Mouse (Mus musculus) limb, embryonic 14.5 days (tissue): ENCODE results near the gene Lrmda. TPM values are rescaled to one million over a fixed set of nuclear protein-coding genes. Genes with fewer than 3 reads are reported as not detected.

Source experiments
- ATAC-seq: fragments of 200-750 bp; cut with Nextera tagmentation; 2 replicates; pipeline ENCODE4 v1.8.0; 2017; ENCODE audit warnings: low read depth, moderate number of reproducible peaks, moderate TSS enrichment; ENCODE audit not compliant: low FRiP score
- DNase-seq: peaks from one replicate; pipeline ENCODE4 v3.0.0-alpha.2; 2015; ENCODE audit warnings: low spot score
- H3K27ac ChIP-seq: fragments of 300-500 bp; sonication (generic); replicated peaks from 2 replicates; pipeline ENCODE4 v1.5.1; 2014; ENCODE audit warnings: low read depth, mild to moderate bottlenecking, low read length, moderate library complexity, mixed read lengths
- H3K27me3 ChIP-seq: fragments of 300-500 bp; sonication (generic); 2 replicates; pipeline ENCODE4 v1.6.1; 2014; ENCODE audit warnings: low read length, mixed read lengths; ENCODE audit not compliant: control insufficient read depth, insufficient read depth
- H3K36me3 ChIP-seq: fragments of 300-500 bp; sonication (generic); 2 replicates; pipeline ENCODE4 v1.6.1; 2014; ENCODE audit warnings: mild to moderate bottlenecking, low read length, moderate library complexity, mixed read lengths; ENCODE audit not compliant: control insufficient read depth, insufficient read depth
- H3K4me1 ChIP-seq: fragments of 300-500 bp; sonication (generic); 2 replicates; pipeline ENCODE4 v1.6.1; 2014; ENCODE audit warnings: antibody characterized with exemption, low read length, mixed read lengths; ENCODE audit not compliant: control insufficient read depth, insufficient read depth
- H3K4me2 ChIP-seq: fragments of 300-500 bp; sonication (generic); replicated peaks from 2 replicates; pipeline ENCODE4 v1.6.1; 2014; ENCODE audit warnings: low read depth, mild to moderate bottlenecking, low read length, moderate library complexity; ENCODE audit not compliant: severe bottlenecking
- H3K4me3 ChIP-seq: fragments of 300-500 bp; sonication (generic); replicated peaks from 2 replicates; pipeline ENCODE4 v1.5.1; 2014; ENCODE audit warnings: low read length
- H3K9ac ChIP-seq: fragments of 300-500 bp; sonication (generic); 2 replicates; pipeline ENCODE4 v1.6.1; 2014; ENCODE audit warnings: mild to moderate bottlenecking, low read depth, low read length, moderate library complexity; ENCODE audit not compliant: severe bottlenecking
- H3K9me3 ChIP-seq: fragments of 300-500 bp; sonication (generic); 2 replicates; pipeline ENCODE4 v1.6.1; 2016; ENCODE audit warnings: low read length; ENCODE audit not compliant: control insufficient read depth
- POLR2A ChIP-seq: fragments of 200-500 bp; IDR thresholded peaks from 2 replicates; pipeline ENCODE4 v1.8.0; 2012; ENCODE audit warnings: inconsistent platforms, mild to moderate bottlenecking, moderate library complexity, borderline replicate concordance; ENCODE audit not compliant: insufficient read depth, insufficient read length; ENCODE audit errors: extremely low read depth
- WGBS: fragments of 180-500 bp; shearing (Covaris S2); extraction: QIAGEN DNeasy Blood & Tissue Kit; methylation state at CpG from one replicate; pipeline ENCODE4 v1.1.7; 2014; 5-methylcytosine and 5-hydroxymethylcytosine counted together
- polyA plus RNA-seq, 2 experiments: library from polyadenylated mRNA; depleted of rRNA in 1 of 2; stranded (reverse) in 1 of 2; unstranded in 1 of 2; fragments of >200 nt; fragmentation: Nextera tagmentation in 1 of 2; extraction: Ambion mirVana in 1 of 2; gene quantifications; 2 replicates each; pipeline versions ENCODE4 v1.2.1 to v1.2.3; 2012 to 2014

The Lrmda gene
- polyA plus RNA-seq, 2 experiments = 0.08 to 0.72 TPM

DNA sequence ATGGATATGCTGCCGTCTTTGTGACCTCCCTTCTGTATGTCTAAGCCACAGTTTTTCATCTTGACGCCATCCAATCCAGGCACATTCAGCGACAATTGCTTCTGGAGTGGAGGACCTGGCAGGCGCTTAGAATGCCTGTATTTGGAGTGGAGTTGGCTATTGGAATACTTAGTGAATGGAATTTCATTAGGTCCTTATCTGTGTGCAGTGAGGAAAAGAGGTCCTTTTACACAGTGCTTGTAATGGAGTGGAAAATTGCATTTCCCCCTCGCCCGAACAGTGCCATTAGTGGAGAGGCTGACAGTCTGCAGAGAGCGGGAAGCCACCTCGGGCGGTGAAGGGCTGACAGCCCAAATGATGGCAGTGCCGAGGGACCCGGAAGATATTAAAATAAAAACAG is 719.1 kb downstream of the Lrmda start:
- Histone ChIP-seq H3K36me3 (no peaks in the 10 kb centered on the region), H3K27me3 (no peaks in the 10 kb centered on the region), H3K4me2 (no peak overlapping the region), H3K4me1 (peaks cover 3% of the 10 kb centered on the region; the same call in 1 of the 2 replicates), H3K9me3 (no peaks in the 10 kb centered on the region), H3K9ac (no peak overlapping the region), H3K4me3 (no peak overlapping the region), H3K27ac (no peak overlapping the region)
- ATAC-seq (no peak), DNase-seq (no peak)
- TF ChIP-seq POLR2A = no peak
- 82% methylated on average over 11 of the region's 11 CpGs for WGBS

DNA sequence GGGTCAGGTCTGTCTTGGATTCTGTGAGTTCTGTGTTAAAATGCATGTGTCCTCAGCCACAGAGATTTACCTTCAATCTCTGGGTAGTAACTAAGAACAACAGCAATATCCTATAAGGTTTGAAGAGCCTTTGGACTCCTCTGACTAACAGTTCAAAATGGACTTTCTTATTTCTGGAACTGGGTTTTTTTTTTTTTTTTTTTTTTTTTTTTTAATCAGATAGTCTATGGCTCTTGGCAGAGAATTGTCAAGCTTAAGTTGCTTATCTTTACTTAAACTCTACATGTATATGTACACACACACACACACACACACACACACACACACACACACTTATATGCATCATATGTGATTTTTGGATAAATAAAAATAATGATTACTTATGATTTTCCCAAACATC is 723.0 kb downstream of the Lrmda start:
- H3K4me1 ChIP-seq = 0 out of 2 replicates have a peak, but pooled peaks cover 9% of the 10 kb centered on the region
- no peaks in the 10 kb centered on the region for H3K36me3 ChIP-seq
- H3K9ac ChIP-seq = no peak overlapping the region
- H3K4me3 ChIP-seq = no peak overlapping the region
- DNase-seq (no peak), ATAC-seq (no peak)
- no peak for TF ChIP-seq POLR2A
- H3K27ac ChIP-seq = no peak overlapping the region
- H3K27me3 ChIP-seq = no peaks in the 10 kb centered on the region
- no peaks in the 10 kb centered on the region for H3K9me3 ChIP-seq
- no peak overlapping the region for H3K4me2 ChIP-seq

DNA sequence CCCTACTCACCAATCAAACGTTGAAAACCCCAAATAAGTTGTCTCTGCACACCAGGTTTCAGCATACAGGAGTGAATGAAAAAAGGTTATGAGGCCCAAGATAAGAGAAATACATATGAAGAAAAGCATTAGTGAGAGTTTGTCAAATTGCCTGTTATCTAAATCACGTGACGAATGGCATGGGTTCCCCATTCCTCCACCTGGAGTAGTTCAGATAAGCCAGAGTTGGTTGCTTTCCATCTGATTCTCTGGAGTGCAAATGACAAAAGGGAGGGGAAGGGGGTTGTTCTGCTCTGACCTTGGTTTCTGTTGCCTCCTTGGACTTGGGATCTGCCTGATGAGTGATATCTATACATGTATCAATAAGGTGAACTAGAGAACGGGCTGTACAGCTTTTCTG is 723.8 kb downstream of the Lrmda start:
- DNase-seq = no peak
- Histone ChIP-seq H3K4me3 (no peak overlapping the region), H3K36me3 (no peaks in the 10 kb centered on the region), H3K4me1 (0 out of 2 replicates have a peak, but pooled peaks cover 9% of the 10 kb centered on the region), H3K27ac (no peak overlapping the region), H3K9me3 (no peaks in the 10 kb centered on the region), H3K9ac (no peak overlapping the region), H3K4me2 (no peak overlapping the region), H3K27me3 (no peaks in the 10 kb centered on the region)
- WGBS = 80% methylated on average over 4 of the region's 4 CpGs
- TF ChIP-seq POLR2A = no peak
- ATAC-seq = no peak

DNA sequence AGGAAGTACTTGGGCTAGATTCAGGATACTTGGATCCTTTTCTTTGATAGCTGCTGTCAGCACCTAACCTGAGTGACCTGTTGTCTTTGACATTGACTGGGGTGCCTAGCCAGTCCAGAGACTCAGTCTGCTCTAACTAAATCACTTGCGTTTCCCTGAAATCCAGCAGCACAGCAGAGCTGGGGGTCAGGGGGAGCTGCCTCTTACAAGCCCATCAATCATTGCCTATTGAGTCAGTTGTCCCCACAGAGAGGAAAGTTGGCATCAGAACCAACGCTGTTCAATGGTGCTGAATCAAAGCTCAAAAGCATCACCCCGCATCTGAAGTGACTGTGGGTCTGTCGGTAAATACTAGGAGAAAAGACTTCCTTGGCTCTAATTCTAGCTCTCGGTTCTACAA is 725.2 kb downstream of the Lrmda start:
- TF ChIP-seq POLR2A = no peak
- H3K4me3 ChIP-seq = no peak overlapping the region
- no peak for ATAC-seq
- no peak for DNase-seq
- WGBS = 44% methylated on average over 5 of the region's 5 CpGs
- H3K27ac ChIP-seq = no peak overlapping the region
- H3K9me3 ChIP-seq = no peaks in the 10 kb centered on the region
- 0 out of 2 replicates have a peak, but pooled peaks cover 9% of the 10 kb centered on the region for H3K4me1 ChIP-seq
- no peak overlapping the region for H3K4me2 ChIP-seq
- H3K36me3 ChIP-seq = no peaks in the 10 kb centered on the region
- no peaks in the 10 kb centered on the region for H3K27me3 ChIP-seq
- no peak overlapping the region for H3K9ac ChIP-seq

DNA sequence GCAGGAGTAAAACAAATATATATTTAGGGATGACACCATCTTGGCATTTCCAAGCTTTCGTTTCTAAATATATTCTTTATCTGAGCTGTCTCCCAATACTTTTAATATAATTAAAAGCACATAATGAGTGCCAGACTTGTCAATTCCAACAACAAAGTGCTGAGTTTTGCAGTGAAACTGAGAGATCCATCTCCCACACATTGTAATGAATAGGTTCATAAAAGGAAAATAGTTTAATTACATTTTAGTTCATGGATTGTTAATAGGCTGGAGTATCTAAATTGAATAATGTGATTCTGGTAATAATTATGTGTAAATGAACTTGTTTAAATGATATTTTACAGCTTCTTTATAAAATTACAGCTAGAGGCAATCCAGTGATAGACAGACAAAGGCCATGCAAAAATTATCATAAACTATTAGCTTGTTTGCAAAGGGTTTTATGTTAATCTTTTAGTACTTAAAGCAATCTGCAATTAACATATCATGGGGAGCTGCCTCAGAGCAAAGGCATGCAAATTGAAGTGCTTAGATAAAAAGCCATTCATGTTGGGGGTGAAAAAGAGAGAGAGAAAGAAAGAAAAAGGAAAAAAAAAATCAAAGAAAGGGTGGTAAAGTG is 725.9 kb downstream of the Lrmda start:
- Histone ChIP-seq H3K27me3 (no peaks in the 10 kb centered on the region), H3K36me3 (no peaks in the 10 kb centered on the region), H3K4me1 (0 out of 2 replicates have a peak, but pooled peaks cover 9% of the 10 kb centered on the region), H3K9me3 (no peaks in the 10 kb centered on the region), H3K27ac (no peak overlapping the region), H3K4me2 (no peak overlapping the region), H3K9ac (no peak overlapping the region), H3K4me3 (no peak overlapping the region)
- 41% methylated on average over 1 of the region's 1 CpGs for WGBS
- TF ChIP-seq POLR2A = no peak
- DNase-seq (no peak), ATAC-seq (no peak)
